Comparison of ENCODE assay signal across 8 mouse cellular contexts in genomic region chr5:73338832-73339163, GRCm38 (mm10). TPM values are rescaled to one million over a fixed set of nuclear protein-coding genes. Genes with fewer than 3 reads are reported as not detected.
DNase-seq lines count a peak whose midpoint lies in the region; ATAC-seq lines count a peak whose summit lies in the region.

No protein-coding gene starts in this region.

- peak overlapping the region; percentile 55 for H3K4me3 ChIP-seq in limb, embryonic 15.5 days

- peak overlapping the region; percentile 89 for H3K4me2 ChIP-seq in limb, embryonic 15.5 days

- H3K27ac ChIP-seq in limb, embryonic 15.5 days: no peak overlapping the region

- 52% methylated on average over 14 of the region's 14 CpGs for WGBS in limb, embryonic 15.5 days

- no peaks in the 10 kb centered on the region for H3K27me3 ChIP-seq in limb, embryonic 15.5 days

- peaks cover 9% of the 10 kb centered on the region for H3K4me1 ChIP-seq in limb, embryonic 15.5 days

- peak overlapping the region; percentile 55; the same call in 1 of the 2 replicates for H3K9ac ChIP-seq in limb, embryonic 15.5 days

- ATAC-seq in frontal cortex, adult (ENCODE audit: low TSS enrichment): peak; percentile 6
- 0 out of 2 replicates have a peak, but pooled peaks have one; percentile 25 for ATAC-seq in limb, embryonic 15.5 days (ENCODE audit: insufficient number of reproducible peaks, low FRiP score, low TSS enrichment, low read depth)

- H3K36me3 ChIP-seq in limb, embryonic 15.5 days: no peaks in the 10 kb centered on the region

- DNase-seq in frontal cortex, postnatal 10 days (ENCODE audit: low spot score in 2 of 2): no peak
- DNase-seq in thymus, postnatal 14 days: peak; percentile 11
- no peak for DNase-seq in thymus, postnatal 36 days
- no peak for DNase-seq in adipocyte (ENCODE audit: low spot score)
- no peak for DNase-seq in layer of hippocampus, adult 18-20 months (ENCODE audit: low spot score in 2 of 2)
- DNase-seq in yolk sac, embryonic 10.5 days (ENCODE audit: low spot score): no peak

- no peaks in the 10 kb centered on the region for H3K9me3 ChIP-seq in limb, embryonic 15.5 days

RNA-seq across cellular contexts. Expression of gene Ociad2, which starts 2.0 kb away (rescaled TPM):
- 12.6 and 14.7 TPM in 2 replicates for polyA plus RNA-seq in limb, embryonic 15.5 days (2015; fragmentation: Nextera tagmentation; extraction: Ambion mirVana)
- total RNA-seq in layer of hippocampus, adult 18-20 months (2021): 100 to 1,000 TPM; 124 to 136 TPM

RNA-seq across cellular contexts. Expression of gene Ociad1, which starts 46.2 kb away (rescaled TPM):
- polyA plus RNA-seq in limb, embryonic 15.5 days (2015; fragmentation: Nextera tagmentation; extraction: Ambion mirVana): 219 and 224 TPM in 2 replicates
- 100 to 1,000 TPM; 467 to 470 TPM for total RNA-seq in layer of hippocampus, adult 18-20 months (2021)
